Mouse (Mus musculus): ENCODE data around the gene Fa2h.

The Fa2h gene

GRCm38 (mm10) chr8:111325222-111325790, 68.3 kb downstream of the Fa2h start:
- POLR2A ChIA-PET = interaction anchor here in 1 of 4 experiments (0.6 kb wide), 1 partner anchor 13 kb away, joined by 3 read pairs; no protein-coding TSS in a partner anchor
- CTCF ChIA-PET = no interaction called here

DNA sequence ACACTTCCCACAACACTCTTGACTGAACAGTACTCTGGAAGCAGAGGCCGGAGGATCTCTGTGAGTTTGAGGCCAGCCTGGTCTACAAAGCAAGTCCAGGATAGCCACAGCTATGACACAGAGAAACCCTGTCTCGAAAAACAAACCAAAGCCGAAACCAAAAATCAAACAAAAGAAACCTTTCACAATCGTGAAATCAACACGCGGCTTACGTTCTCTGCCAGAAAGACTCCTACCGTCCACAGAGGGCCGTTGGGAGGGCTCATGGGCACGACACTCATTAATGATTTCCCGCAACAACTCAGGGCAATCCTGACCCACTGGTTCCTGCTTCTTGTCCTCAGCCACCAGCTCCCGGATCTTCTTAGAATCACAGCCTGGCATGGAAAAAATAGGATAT, 78.9 kb downstream of the Fa2h start:
- ChIA-PET POLR2A (interaction anchor here in 2 of 4 experiments (0.7 to 2.1 kb wide), 3 partner anchors 15 to 18 kb away, joined by 3 to 12 read pairs (median 5); partner anchors contain the start of gene Rfwd3 (in 1 of the 2)), CTCF (interaction anchor here in 1 of 4 experiments (0.8 kb wide), 1 partner anchor 15 kb away, joined by 6 read pairs; the partner anchor contains the start of gene Rfwd3)

- POLR2A ChIA-PET = interaction anchor here in 3 of 4 experiments (0.7 to 2.1 kb wide), 3 partner anchors 10 to 18 kb away, joined by 3 to 12 read pairs (median 4); partner anchors contain the start of gene Rfwd3 (in 1 of the 3)
Measured at GRCm38 (mm10) chr8:111313961-111314360, 79.7 kb downstream of the Fa2h start.

DNA sequence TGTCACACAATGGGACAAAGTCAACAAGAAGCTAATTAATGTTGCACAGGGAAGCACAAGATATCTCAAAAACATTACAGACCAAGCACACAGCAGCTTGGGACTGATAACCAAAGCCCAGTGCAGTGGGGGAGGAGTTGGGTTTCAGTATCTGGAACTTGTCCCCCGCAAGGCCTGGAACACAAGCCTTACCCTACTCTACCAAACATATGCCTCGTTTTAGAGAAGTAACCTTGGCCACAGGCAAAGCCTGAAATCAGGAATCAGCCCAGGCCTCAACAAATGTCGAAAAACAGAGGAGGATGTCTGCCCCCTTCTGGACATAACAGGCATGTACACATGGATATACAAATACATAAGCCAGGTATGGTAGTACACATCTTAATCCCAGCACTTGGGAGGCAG, 80.9 kb downstream of the Fa2h start:
- POLR2A ChIA-PET = interaction anchor here in 2 of 4 experiments (0.7 to 1.7 kb wide), 5 partner anchors 9 to 279 kb away, joined by 3 to 8 read pairs (median 4); partner anchors contain the start of gene Rfwd3 (in 2 of the 2)

More at GRCm38 (mm10) chr8:111313961-111314360, 79.7 kb downstream of the Fa2h start:
- CTCF ChIA-PET = interaction anchor here in 1 of 4 experiments (0.6 to 2.3 kb wide), 3 partner anchors 9 to 222 kb away, joined by 4 to 7 read pairs (median 6); partner anchors contain the start of genes Rfwd3 and Znrf1

DNA sequence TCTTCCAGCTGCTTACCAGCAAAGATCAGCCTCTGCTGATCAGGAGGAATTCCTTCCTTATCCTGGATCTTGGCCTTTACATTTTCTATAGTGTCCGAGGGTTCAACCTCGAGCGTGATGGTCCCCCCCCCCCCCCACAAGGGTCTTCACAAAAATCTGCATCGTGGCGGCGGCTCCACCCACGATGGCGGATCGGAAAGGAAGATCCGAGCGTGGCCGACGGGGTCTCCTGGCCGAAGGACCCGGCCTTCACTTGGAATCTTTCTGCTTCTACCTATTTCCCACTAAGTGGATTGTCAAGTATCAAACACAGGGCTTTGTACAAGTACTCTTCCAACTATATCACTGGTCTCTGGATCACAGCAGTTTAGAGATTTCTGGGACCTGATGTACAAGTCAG, 83.6 kb downstream of the Fa2h start:
- POLR2A ChIA-PET = interaction anchor here in 2 of 4 experiments (0.7 to 1.3 kb wide), 2 partner anchors 10 to 184 kb away, joined by 3 read pairs; partner anchors contain the start of gene Rfwd3 (in 1 of the 2)
- CTCF ChIA-PET = interaction anchor here in 3 of 4 experiments (0.5 to 1.8 kb wide), 3 partner anchors 10 to 128 kb away, joined by 3 read pairs; partner anchors contain the start of gene Rfwd3 (in 2 of the 3)

More for the DNA sequence above, 80.9 kb downstream of the Fa2h start:
- CTCF ChIA-PET = interaction anchor here in 3 of 4 experiments (0.8 to 2.3 kb wide), 5 partner anchors 8 to 126 kb away, joined by 3 to 8 read pairs (median 6); partner anchors contain the start of gene Rfwd3 (in 1 of the 3)

GRCm38 (mm10) chr8:111305031-111305730, 88.4 kb downstream of the Fa2h start:
- CTCF ChIA-PET = interaction anchor here in 2 of 4 experiments (0.7 to 1.1 kb wide), 3 partner anchors 8 to 87 kb away, joined by 4 to 7 read pairs (median 4); no protein-coding TSS in a partner anchor
- POLR2A ChIA-PET = interaction anchor here in 2 of 4 experiments (0.7 to 1.3 kb wide), 5 partner anchors 23 to 461 kb away, joined by 3 to 4 read pairs (median 4); partner anchors contain the start of gene Glg1 (in 1 of the 2)

GRCm38 (mm10) chr8:111304359-111304758, 89.3 kb downstream of the Fa2h start:
- POLR2A ChIA-PET = interaction anchor here in 3 of 4 experiments (0.6 to 1.7 kb wide), 21 partner anchors 9 to 675 kb away, joined by 3 to 5 read pairs (median 3); partner anchors contain the start of genes Cfdp1 (in 1 of the 3) and Glg1 (in 1 of the 3)
- CTCF ChIA-PET = interaction anchor here (0.6 to 1.3 kb wide), 7 partner anchors 8 to 675 kb away, joined by 3 to 8 read pairs (median 6); no protein-coding TSS in a partner anchor

- POLR2A ChIA-PET = interaction anchor here in 3 of 4 experiments (0.6 to 1.7 kb wide), 13 partner anchors 10 to 673 kb away, joined by 3 to 5 read pairs (median 3); no protein-coding TSS in a partner anchor
- CTCF ChIA-PET = interaction anchor here in 2 of 4 experiments (0.6 to 1.3 kb wide), 2 partner anchors 22 to 674 kb away, joined by 4 to 7 read pairs; no protein-coding TSS in a partner anchor
Measured at GRCm38 (mm10) chr8:111303076-111303803, 90.4 kb downstream of the Fa2h start.

DNA sequence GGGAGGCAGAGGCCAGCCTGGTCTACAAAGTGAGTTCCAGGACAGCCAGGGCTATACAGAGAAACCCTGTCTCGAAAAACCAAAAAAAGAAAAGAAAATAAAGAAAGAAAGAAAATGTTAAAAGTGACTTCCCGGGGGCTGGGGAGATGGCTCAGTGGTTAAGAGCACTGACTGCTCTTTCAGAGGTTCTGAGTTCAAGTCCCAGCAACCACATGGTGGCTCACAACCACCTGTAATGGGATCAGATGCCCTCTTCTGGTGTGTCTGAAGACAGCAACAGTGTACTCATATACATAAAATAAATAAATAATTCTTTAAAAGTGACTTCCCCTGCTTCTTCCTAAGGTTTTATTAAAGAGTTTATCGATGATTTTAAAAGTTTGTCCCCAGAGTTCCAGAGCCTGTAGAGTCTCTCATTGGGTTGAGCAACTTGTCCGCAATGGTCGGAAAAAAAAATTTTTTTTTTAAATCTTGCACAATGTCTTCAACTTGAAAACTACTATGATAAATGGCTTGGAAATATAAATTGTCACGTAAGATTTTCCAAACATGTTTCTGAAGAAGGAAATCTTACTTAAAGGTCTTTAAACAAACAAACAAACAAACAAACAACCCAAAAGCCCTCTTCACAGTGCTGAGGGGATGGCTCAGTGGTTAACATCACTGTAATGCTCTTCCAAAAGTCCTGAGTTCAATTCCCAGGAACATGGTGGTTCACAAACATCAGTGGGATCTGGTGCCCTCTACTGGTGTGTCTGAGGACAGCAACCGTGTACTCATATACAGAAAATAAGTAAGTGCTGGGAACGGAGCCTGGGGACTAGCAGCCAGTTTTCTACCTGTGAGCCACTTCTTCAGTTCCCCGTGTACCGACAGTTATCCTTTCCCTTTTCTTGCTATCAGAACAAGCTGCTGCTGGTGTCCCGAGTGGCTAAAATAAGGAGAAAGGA, 92.8 kb downstream of the Fa2h start:
- ChIA-PET CTCF (interaction anchor here in 3 of 4 experiments (0.6 to 1.1 kb wide), 15 partner anchors 22 to 1331 kb away, joined by 3 to 7 read pairs (median 4); partner anchors contain the start of genes Ddx19b (in 1 of the 3) and Mlkl (in 1 of the 3)), POLR2A (interaction anchor here (0.7 to 2.9 kb wide), 85 partner anchors 7 to 778 kb away, joined by 3 to 60 read pairs (median 4); partner anchors contain the start of genes Glg1 (in 3 of the 4), Aars (in 1 of the 4), Ddx19a (in 1 of the 4) and Ddx19b (in 1 of the 4))

DNA sequence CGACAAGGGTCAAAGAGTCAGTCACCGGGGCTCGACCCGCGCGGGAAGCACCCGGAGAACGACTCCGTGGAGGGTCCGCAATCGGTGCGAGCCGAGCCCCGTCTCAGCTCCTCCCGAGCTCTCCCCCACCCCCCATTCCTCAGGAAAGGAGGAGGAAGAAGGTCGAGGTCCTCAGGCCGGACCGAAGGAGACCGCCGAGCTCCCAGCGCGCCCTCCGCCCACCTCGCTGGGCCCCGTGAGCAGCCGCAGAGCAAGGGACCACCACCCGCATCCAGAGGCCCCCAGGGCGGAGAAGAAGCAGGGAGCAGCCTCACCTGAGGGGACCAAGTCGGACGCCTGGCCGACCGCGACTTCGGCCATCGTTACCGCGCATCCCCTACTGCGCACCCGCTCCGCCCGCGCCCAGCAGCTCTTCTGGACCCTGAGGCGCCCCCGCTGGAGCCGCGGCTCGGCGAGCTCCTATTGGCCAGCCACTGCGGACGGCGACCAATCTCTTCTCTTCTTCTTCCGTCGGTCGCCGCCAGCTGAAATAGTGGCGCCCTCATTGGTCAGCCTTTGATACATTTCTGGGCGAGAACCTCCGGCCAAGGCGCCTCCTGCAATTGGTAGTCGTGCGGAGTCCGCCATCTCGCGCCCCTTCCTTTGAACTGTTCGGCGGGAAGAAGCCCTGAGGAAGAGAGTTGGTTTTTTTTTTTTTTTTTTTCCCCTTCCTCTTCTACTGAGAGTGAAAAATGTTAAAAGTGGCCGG, 93.6 kb downstream of the Fa2h start, which contains the start of gene Rfwd3:
Gene Rfwd3, minus strand, starts transcription at position 402 of the 748 bp plus-strand sequence.
- CTCF ChIA-PET = interaction anchor here (0.5 to 1.2 kb wide), 37 partner anchors 9 to 1330 kb away, joined by 3 to 14 read pairs (median 4); partner anchors contain the start of genes Ddx19b (in 1 of the 4), Fuk (in 1 of the 4), Glg1 (in 1 of the 4) and Il34 (in 1 of the 4)

DNA sequence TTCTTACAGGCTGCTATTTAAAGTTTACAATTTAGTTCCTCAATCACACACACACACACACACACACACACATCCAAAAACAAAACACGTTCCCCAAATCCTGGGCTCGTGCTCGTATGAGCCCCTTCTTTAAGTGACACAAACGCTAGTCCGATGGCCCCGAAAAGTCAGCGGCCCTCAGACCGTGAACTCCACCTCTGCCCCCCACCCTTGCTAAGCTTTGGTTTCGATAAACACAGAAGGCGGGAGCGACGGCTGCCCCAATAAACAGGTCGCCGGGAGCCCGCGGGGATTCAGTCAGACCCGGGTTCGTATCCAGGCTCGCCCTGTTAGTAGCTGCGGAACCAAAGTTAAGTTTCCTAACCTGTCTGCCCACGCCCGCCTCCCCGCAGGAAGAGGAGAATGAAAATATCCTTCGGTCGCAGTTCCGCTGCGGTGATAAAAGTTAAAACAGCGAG, 94.2 kb downstream of the Fa2h start:
- ChIA-PET POLR2A (interaction anchor here (0.6 to 2.9 kb wide), 92 partner anchors 8 to 777 kb away, joined by 3 to 60 read pairs (median 4); partner anchors contain the start of genes Glg1 (in 3 of the 4), Aars (in 1 of the 4), Ddx19a (in 1 of the 4) and Ddx19b (in 1 of the 4)), CTCF (interaction anchor here in 2 of 4 experiments (0.7 to 1.2 kb wide), 10 partner anchors 11 to 397 kb away, joined by 3 to 14 read pairs (median 3); partner anchors contain the start of genes Ddx19b (in 1 of the 2), Fuk (in 1 of the 2) and Glg1 (in 1 of the 2))

More for the DNA sequence above, 93.6 kb downstream of the Fa2h start, which contains the start of gene Rfwd3:
- POLR2A ChIA-PET = interaction anchor here (0.6 to 2.9 kb wide), 126 partner anchors 8 to 1045 kb away, joined by 3 to 60 read pairs (median 4); partner anchors contain the start of genes Glg1 (in 3 of the 4), Aars (in 1 of the 4), Ddx19a (in 1 of the 4) and Ddx19b (in 1 of the 4)

GRCm38 (mm10) chr8:111298011-111298410, 95.6 kb downstream of the Fa2h start:
- ChIA-PET CTCF (interaction anchor here in 1 of 4 experiments (1.0 kb wide), 1 partner anchor 14 kb away, joined by 3 read pairs; no protein-coding TSS in a partner anchor), POLR2A (interaction anchor here in 2 of 4 experiments (2.4 to 2.9 kb wide), 6 partner anchors 12 to 266 kb away, joined by 7 to 60 read pairs (median 24); partner anchors contain the start of genes Aars (in 1 of the 2), Ddx19b (in 1 of the 2) and Glg1 (in 1 of the 2))
